Mouse (Mus musculus) cortical plate, adult 2 months (tissue): ENCODE measurements at regions not wholly inside any gene's neighbourhood (a gene's known extent, or its start where the extent isn't known, plus 50 kb on each side); places are given as distances from the start of the nearest gene placed in this dataset.

Experiments used
- CTCF ChIP-seq: fragments of 200-500 bp; IDR thresholded peaks from 2 replicates; pipeline ENCODE4 v1.5.1; 2011; ENCODE audit warnings: mild to moderate bottlenecking, control low read depth, low read length; ENCODE audit not compliant: insufficient read depth; ENCODE audit errors: extremely low read depth
- POLR2A ChIP-seq: fragments of 200-500 bp; IDR thresholded peaks from 2 replicates; pipeline ENCODE4 v1.6.1; 2011; ENCODE audit warnings: mild to moderate bottlenecking, low read length, control low read depth; ENCODE audit not compliant: insufficient read depth; ENCODE audit errors: extremely low read depth

- TF ChIP-seq CTCF, result no peak
- TF ChIP-seq POLR2A, result no peak
Observed at GRCm38 (mm10) chr14:24650902-24651270, 164.0 kb downstream of the Rps24 start.
